Mouse (Mus musculus) CD4-positive, CD25-positive, alpha-beta regulatory T cell, adult 2 months (primary cell): ENCODE measurements around the gene Ipo9.
"Not testable (repeated sequence)": the region's sequence is repeated elsewhere in the genome, so short reads cannot be mapped to it uniquely, and the experiment has no call there.

Experiments used
- DNase-seq: peaks from one replicate; pipeline ENCODE4 v3.0.0-alpha.2; 2012; ENCODE audit warnings: low read depth, low spot score

The Ipo9 gene

DNA sequence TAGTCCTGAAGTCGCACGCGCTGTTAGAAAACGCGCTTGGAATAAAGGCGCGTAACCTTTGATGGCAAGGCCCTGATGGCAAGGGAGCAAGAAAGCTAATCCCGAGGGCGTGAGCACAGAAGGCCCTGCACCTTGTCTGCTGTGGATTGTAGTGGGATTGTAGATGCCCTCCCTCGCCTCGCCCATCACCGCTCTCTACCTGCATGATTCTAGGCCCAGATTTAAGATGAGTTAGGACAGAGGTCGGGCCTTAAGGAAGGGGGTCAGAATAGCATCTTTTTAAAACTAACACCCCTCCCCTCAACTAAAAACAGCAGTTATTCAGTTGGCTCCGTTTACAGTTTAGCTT is 344 bp upstream of the Ipo9 start:
- no peak for DNase-seq

GRCm38 (mm10) chr1:135427390-135427789 is 2.9 kb downstream of the Ipo9 start:
- no peak for DNase-seq

GRCm38 (mm10) chr1:135426645-135427044 is 3.7 kb downstream of the Ipo9 start:
- DNase-seq = no peak

DNA sequence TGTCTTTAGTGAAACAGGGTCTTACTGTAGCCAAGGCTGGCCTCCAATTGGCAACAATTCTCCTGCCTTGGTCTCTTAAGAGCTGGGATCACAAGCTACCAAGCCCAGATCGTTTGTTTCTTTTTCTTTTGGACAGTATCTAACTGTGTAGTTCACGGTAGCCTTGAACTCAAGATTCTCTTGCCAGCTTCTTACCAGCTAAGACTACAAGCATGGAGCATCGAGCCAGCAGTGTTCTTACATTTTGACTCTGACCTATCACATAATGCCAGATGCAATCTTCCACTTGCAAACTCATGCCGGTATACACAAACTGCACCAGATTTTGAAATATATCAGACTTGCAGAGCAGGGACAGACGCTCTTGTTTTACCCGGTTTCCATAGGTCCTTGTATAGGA is 7.5 kb downstream of the Ipo9 start:
- DNase-seq = no peak

GRCm38 (mm10) chr1:135413996-135414395 is 16.3 kb downstream of the Ipo9 start:
- no peak for DNase-seq

DNA sequence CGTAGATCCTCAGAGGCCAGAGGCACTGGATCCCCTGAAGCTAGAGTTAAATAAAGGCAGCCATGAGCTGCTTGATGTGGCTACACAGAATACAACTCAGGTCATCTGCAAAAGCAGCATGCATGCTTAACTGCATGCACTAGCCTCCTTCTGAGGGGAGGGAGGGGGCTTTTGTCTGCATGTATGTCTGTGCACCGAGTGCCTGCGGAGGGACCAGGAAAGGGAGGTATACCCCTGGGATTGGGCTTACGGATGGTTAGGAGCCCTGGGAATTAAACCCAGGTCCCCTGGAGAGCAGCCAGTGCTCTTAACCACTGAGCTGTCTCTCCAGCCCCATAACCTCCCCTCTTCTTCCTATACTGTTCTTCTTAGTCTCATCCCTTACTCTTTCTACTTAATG is 18.2 kb downstream of the Ipo9 start:
- no peak for DNase-seq

DNA sequence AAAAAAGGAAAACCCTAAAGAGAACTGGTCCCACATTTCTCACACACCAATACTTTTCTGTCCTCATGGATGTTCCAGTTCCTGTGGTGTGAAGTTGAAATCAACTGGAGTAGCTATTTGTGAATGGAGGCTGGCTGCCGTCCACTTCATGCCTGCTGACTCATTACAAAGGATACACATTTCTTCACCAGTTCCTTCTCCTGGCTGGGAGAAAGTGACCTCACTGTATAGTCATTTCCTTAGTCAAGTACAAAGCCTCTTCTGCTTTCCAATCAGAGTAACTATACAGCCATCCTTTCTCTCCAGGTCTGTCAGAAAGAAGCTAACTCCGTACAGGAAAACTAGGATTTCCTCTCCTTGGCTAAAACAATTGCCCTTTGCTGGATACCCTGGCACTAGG is 19.3 kb downstream of the Ipo9 start:
- no peak for DNase-seq

DNA sequence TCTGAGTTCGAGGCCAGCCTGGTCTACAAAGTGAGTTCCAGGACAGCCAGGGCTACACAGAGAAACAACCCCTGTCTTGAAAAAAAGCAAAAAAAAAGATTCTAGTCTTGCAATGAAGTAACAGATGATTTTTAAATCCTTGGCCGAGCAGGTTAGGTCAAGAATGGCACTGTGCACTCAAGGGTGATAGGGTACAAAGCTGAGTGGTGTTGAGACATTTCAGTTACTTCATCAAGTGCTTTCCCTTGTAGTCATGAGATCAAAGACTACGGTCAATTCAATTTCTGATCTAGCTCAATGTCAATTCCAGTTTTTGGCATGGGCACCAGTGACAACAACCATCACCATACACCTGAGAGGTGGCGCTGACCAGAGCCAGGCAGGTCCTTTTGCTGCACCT is 21.3 kb downstream of the Ipo9 start:
- DNase-seq = no peak

DNA sequence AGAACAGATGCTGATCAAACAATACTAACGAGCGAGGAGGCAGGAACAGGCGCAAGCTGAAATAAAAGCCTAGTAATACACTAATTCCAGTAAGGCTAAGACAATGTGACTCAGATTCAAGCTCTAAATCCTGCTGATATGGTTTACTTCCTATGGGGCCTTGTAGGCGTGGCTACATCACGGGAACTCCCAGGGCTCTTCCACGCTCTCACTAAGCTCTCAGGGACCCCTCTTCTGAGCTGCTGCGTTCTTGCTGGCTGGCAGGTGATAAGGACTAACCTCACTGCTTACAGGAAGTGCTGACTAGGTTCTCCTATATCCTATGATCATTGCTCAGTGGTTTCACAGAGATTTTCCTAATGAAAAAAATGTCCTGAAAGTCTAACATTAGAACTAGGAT is 24.9 kb downstream of the Ipo9 start:
- DNase-seq = no peak

- peak; percentile 15 for DNase-seq
These were observed 28.7 kb downstream of the Ipo9 start for GRCm38 (mm10) chr1:135401452-135402110.

- DNase-seq = no peak
These were observed 30.8 kb downstream of the Ipo9 start for GRCm38 (mm10) chr1:135399466-135399865.

DNA sequence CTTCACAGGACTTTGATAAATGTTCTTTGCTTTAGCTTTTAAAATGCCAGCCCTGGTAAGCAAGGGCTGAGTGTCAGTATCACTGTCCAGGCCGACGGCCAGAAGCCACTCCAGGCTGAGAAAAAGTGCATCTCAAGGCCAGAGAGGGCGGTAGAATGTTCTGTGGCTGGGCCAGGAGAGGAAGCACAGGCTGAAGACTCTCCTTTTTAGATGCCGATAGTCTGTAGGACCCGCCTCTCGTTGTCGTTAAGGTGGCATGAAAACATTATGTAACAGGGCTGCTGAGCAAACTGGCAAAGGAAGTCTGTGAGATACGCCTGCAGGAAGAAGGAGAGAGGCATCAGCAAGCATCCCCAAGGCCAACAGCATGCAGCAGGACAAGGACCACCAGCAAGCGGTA is 45.1 kb downstream of the Ipo9 start:
- DNase-seq = no peak

DNA sequence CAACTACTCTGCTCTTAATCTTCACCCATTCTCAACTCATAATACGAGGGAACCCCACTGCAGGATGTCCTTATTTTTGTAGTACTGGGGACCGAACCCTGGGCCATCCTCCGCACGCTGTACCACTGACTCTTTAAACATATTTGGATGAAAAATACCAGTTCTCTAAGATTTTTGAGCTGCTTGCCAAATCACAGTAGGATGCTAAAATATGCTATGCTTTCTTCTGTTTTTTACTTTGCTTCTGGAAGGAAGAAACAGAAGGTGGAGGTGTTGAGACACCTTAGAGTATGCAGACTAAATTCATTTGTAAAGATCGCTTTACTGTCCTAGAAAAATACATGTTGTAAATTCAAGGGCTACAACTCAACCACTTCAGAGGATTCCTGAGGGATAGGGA is 46.1 kb downstream of the Ipo9 start:
- no peak for DNase-seq

DNA sequence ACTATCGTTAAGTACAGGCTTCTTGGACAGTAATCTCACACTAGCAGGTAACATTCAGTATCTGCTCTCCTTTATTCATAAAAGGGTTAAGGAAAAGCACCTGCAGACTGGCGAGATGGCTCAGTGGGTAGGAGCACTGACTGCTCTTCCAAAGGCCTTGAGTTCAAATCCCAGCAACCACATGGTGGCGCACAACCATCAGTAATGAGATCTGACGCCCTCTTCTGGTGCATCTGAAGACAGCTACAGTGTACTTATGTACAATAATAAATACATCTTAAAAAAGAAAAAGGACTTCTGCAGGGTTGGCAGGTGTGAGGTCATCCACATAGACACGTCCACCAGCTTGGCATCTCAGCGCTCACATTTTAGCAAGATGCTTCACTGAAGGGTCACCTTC is 48.7 kb downstream of the Ipo9 start:
- DNase-seq = not testable (repeated sequence)

GRCm38 (mm10) chr1:135380071-135380991 is 50.0 kb downstream of the Ipo9 start:
- no peak for DNase-seq

GRCm38 (mm10) chr1:135379048-135379447 is 51.3 kb downstream of the Ipo9 start:
- no peak for DNase-seq

GRCm38 (mm10) chr1:135378576-135378975 is 51.7 kb downstream of the Ipo9 start:
- no peak for DNase-seq

- no peak for DNase-seq
These were observed 55.3 kb downstream of the Ipo9 start, which contains the start of gene Shisa4 for GRCm38 (mm10) chr1:135374868-135375581. Gene Shisa4 (minus strand): TSS chr1:135375237.

- no peak for DNase-seq
These were observed 56.0 kb downstream of the Ipo9 start for GRCm38 (mm10) chr1:135374175-135374867.

GRCm38 (mm10) chr1:135373171-135373677 is 57.1 kb downstream of the Ipo9 start:
- DNase-seq = no peak

DNA sequence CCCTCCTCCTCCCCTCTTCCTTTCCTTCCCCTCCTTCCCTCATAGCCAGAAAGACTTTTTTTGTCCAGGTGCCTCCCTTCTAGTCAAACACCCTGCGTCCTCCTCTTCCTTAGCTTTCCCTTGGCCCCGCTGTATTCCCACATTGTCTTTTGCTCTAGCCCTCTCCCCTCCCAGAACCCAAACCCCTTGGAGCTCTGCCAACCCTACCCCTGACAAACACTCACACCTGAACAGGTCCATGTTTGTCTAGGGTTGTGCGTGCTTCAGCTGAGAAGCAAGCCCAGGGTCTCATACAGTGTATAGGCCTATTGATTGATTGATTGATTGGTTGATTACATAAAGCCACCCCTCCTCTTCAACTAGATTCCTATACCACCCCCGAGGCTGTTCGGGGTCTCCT is 60.9 kb downstream of the Ipo9 start:
- DNase-seq = no peak

GRCm38 (mm10) chr1:135368982-135369381 is 61.3 kb downstream of the Ipo9 start:
- no peak for DNase-seq
